Mouse (Mus musculus) lung, adult 2 months (tissue): ENCODE results near the gene Kif24. TPM values are rescaled to one million over a fixed set of nuclear protein-coding genes. Genes with fewer than 3 reads are reported as not detected.
A peak's percentile ranks its signal among the peaks of the same experiment; 100 is the strongest.

Experiments used
- DNase-seq: peaks from one replicate; pipeline ENCODE4 v3.0.0; 2022
- H3K4me1 ChIP-seq: fragments of 200-500 bp; 2 replicates; pipeline ENCODE4 v1.6.1; 2011; ENCODE audit warnings: low read length; ENCODE audit not compliant: control insufficient read depth, insufficient read depth
- H3K4me3 ChIP-seq: fragments of 200-500 bp; replicated peaks from 2 replicates; pipeline ENCODE3; 2011; ENCODE audit warnings: low read depth, mild to moderate bottlenecking, control low read depth, low read length; ENCODE audit errors: extremely low read depth
- CTCF ChIP-seq: fragments of 200-500 bp; IDR thresholded peaks from 2 replicates; pipeline ENCODE4 v1.5.1; 2011; ENCODE audit warnings: mild to moderate bottlenecking, low read length, control low read depth; ENCODE audit not compliant: insufficient read depth
- POLR2A ChIP-seq: fragments of 200-500 bp; IDR thresholded peaks from 2 replicates; pipeline ENCODE4 v1.6.1; 2011; ENCODE audit warnings: low read depth, mild to moderate bottlenecking, control low read depth, low read length, borderline replicate concordance; ENCODE audit errors: extremely low read depth
- WGBS: fragments of 180-500 bp; shearing (Covaris S2); methylation state at CpG from one replicate; pipeline ENCODE4 v1.1.7; 2018; 5-methylcytosine and 5-hydroxymethylcytosine counted together
- polyA plus RNA-seq: library from polyadenylated mRNA; depleted of rRNA; stranded (reverse); fragments of >200 nt; gene quantifications from 2 replicates; pipeline ENCODE4 v1.2.3, GENCODE M21; 2012; rRNA removed

Kif24 gene
- polyA plus RNA-seq, 1 experiment: 1.2 TPM

- WGBS: 75% methylated on average over 7 of the region's 7 CpGs
- Histone ChIP-seq H3K4me1 (peaks cover 4% of the 10 kb centered on the region), H3K4me3 (no peak overlapping the region)
- TF ChIP-seq CTCF (no peak), POLR2A (no peak)
- no peak for DNase-seq
Observed at GRCm38 (mm10) chr4:41359358-41359757, 105.3 kb downstream of the Kif24 start.

- WGBS: 79% methylated on average over 2 of the region's 2 CpGs
- TF ChIP-seq CTCF (no peak), POLR2A (no peak)
- no peak for DNase-seq
- Histone ChIP-seq H3K4me1 (peaks cover 4% of the 10 kb centered on the region), H3K4me3 (no peak overlapping the region)
Observed at GRCm38 (mm10) chr4:41358669-41359068, 106.0 kb downstream of the Kif24 start.

GRCm38 (mm10) chr4:41357154-41357553 lies 107.5 kb downstream of the Kif24 start:
- Histone ChIP-seq H3K4me1 (peaks cover 4% of the 10 kb centered on the region), H3K4me3 (no peak overlapping the region)
- no peak for DNase-seq
- WGBS: 88% methylated on average over 2 of the region's 2 CpGs
- TF ChIP-seq CTCF: no peak
- TF ChIP-seq POLR2A: no peak

- peaks cover 4% of the 10 kb centered on the region for H3K4me1 ChIP-seq
- 64% methylated on average over 1 of the region's 1 CpGs for WGBS
- H3K4me3 ChIP-seq: no peak overlapping the region
- DNase-seq: no peak
- no peak for TF ChIP-seq POLR2A
- no peak for TF ChIP-seq CTCF
Observed at GRCm38 (mm10) chr4:41353265-41353664, 111.4 kb downstream of the Kif24 start.

GRCm38 (mm10) chr4:41352758-41353157 lies 111.9 kb downstream of the Kif24 start:
- TF ChIP-seq CTCF (no peak), POLR2A (no peak)
- 87% methylated on average over 4 of the region's 4 CpGs for WGBS
- Histone ChIP-seq H3K4me3 (no peak overlapping the region), H3K4me1 (peaks cover 2% of the 10 kb centered on the region)
- no peak for DNase-seq

GRCm38 (mm10) chr4:41349199-41349591 lies 115.5 kb downstream of the Kif24 start:
- Histone ChIP-seq H3K4me1 (no peaks in the 10 kb centered on the region; the same call in none of the 2 replicates), H3K4me3 (peak overlapping the region; percentile 86)
- DNase-seq: no peak
- TF ChIP-seq CTCF: no peak
- TF ChIP-seq POLR2A: no peak
- WGBS: under 1% methylated on average over 28 of the region's 28 CpGs

GRCm38 (mm10) chr4:41348584-41349198 lies 116.0 kb downstream of the Kif24 start, which contains the start of gene Ubap1:
Gene Ubap1 (plus strand): TSS chr4:41348996.
- TF ChIP-seq CTCF (no peak), POLR2A (peak; percentile 96; the same call in 1 of the 2 replicates)
- under 1% methylated on average over 31 of the region's 31 CpGs for WGBS
- DNase-seq: peak; percentile 92
- no peaks in the 10 kb centered on the region; the same call in none of the 2 replicates for H3K4me1 ChIP-seq
- peak within 1 kb of the TSS; percentile 86 for H3K4me3 ChIP-seq

GRCm38 (mm10) chr4:41347839-41348238 lies 116.8 kb downstream of the Kif24 start:
- Histone ChIP-seq H3K4me3 (no peak overlapping the region), H3K4me1 (no peaks in the 10 kb centered on the region; the same call in none of the 2 replicates)
- TF ChIP-seq POLR2A (no peak), CTCF (no peak)
- 25% methylated on average over 5 of the region's 5 CpGs for WGBS
- DNase-seq: no peak

GRCm38 (mm10) chr4:41346011-41346410 lies 118.7 kb downstream of the Kif24 start:
- H3K4me3 ChIP-seq: no peak overlapping the region
- no peaks in the 10 kb centered on the region; the same call in none of the 2 replicates for H3K4me1 ChIP-seq
- WGBS: 48% methylated on average over 2 of the region's 2 CpGs
- DNase-seq: no peak
- TF ChIP-seq CTCF: no peak
- TF ChIP-seq POLR2A: no peak

GRCm38 (mm10) chr4:41340912-41341550 lies 123.7 kb downstream of the Kif24 start:
- TF ChIP-seq CTCF: no peak
- no peak for TF ChIP-seq POLR2A
- DNase-seq: no peak
- 73% methylated on average over 11 of the region's 11 CpGs for WGBS
- no peaks in the 10 kb centered on the region for H3K4me1 ChIP-seq
- no peak overlapping the region for H3K4me3 ChIP-seq

Other genes starting within 250 kb of the Kif24 start
- gene Ubap2, start 189.7 kb downstream of the Kif24 start, polyA plus RNA-seq: 53.1 and 62.2 TPM in 2 replicates
- 21.9 and 28.3 TPM in 2 replicates for gene Dcaf12, start 150.0 kb downstream of the Kif24 start, polyA plus RNA-seq
- 16.9 and 24.0 TPM in 2 replicates for gene Ubap1, start 115.9 kb downstream of the Kif24 start, polyA plus RNA-seq
- gene Nudt2, start 264 bp upstream of the Kif24 start, polyA plus RNA-seq: 7.2 and 11.7 TPM in 2 replicates
- gene AI464131, start 38.2 kb upstream of the Kif24 start, polyA plus RNA-seq: 14.0 and 14.1 TPM in 2 replicates
- 40.8 and 50.3 TPM in 2 replicates for gene 1110017D15Rik, start 52.4 kb upstream of the Kif24 start, polyA plus RNA-seq
- 63.5 and 94.2 TPM in 2 replicates for gene Fam219a, start 104.7 kb upstream of the Kif24 start, polyA plus RNA-seq
- gene Dnaic1, start 104.9 kb upstream of the Kif24 start, polyA plus RNA-seq: 8.2 and 10.3 TPM in 2 replicates
- gene Enho, start 175.4 kb upstream of the Kif24 start, polyA plus RNA-seq: 36.4 and 48.9 TPM in 2 replicates
- 10.5 and 14.0 TPM in 2 replicates for gene Cntfr, start 232.2 kb upstream of the Kif24 start, polyA plus RNA-seq
- 107 and 109 TPM in 2 replicates for gene Il11ra1, start 235.1 kb upstream of the Kif24 start, polyA plus RNA-seq
- gene Rpp25l, start 248.6 kb upstream of the Kif24 start, polyA plus RNA-seq: 42.8 and 44.3 TPM in 2 replicates